Mouse (Mus musculus) erythroblast, embryonic 14.5 days (primary cell): ENCODE measurements at regions not wholly inside any gene's neighbourhood (a gene's known extent, or its start where the extent isn't known, plus 50 kb on each side); places are given as distances from the start of the nearest gene placed in this dataset.

Experiments
- GATA1 ChIP-seq: IDR thresholded peaks from 2 replicates; pipeline ENCODE4 v1.6.1; 2012; ENCODE audit warnings: low read length, inconsistent platforms, mixed read lengths
- TAL1 ChIP-seq: IDR thresholded peaks from 3 replicates; pipeline ENCODE4 v1.6.1; 2012; ENCODE audit warnings: low read length, inconsistent platforms, mixed read lengths

GRCm38 (mm10) chr19:44696059-44696712, 59.7 kb upstream of the Pax2 start:
- TF ChIP-seq TAL1 (no peak), GATA1 (no peak)
